Mouse (Mus musculus) c-Kit-positive CD71-negative TER-119-negative erythroid progenitor cells, embryonic 14.5 days (primary cell): ENCODE measurements around the gene Wfdc5.

Experiments
- DNase-seq: peaks from one replicate; pipeline ENCODE4 v3.0.0-alpha.2; 2013; ENCODE audit warnings: low read depth

Wfdc5 gene

GRCm38 (mm10) chr2:164128576-164129411 lies 53.7 kb downstream of the Wfdc5 start:
- DNase-seq = no peak

- no peak for DNase-seq
Observed at GRCm38 (mm10) chr2:164127297-164127696, 55.2 kb downstream of the Wfdc5 start.

GRCm38 (mm10) chr2:164126533-164126955 lies 56.0 kb downstream of the Wfdc5 start:
- no peak for DNase-seq
